Mouse (Mus musculus): ENCODE data around the gene Olfr1202. TPM values are rescaled to one million over a fixed set of nuclear protein-coding genes. Genes with fewer than 3 reads are reported as not detected.

Olfr1202 gene
- 0.12 TPM in 1 of 2 replicates, not detected in the other for polyA plus RNA-seq (2012; ENCODE audit: insufficient read depth, low replicate concordance)

DNA sequence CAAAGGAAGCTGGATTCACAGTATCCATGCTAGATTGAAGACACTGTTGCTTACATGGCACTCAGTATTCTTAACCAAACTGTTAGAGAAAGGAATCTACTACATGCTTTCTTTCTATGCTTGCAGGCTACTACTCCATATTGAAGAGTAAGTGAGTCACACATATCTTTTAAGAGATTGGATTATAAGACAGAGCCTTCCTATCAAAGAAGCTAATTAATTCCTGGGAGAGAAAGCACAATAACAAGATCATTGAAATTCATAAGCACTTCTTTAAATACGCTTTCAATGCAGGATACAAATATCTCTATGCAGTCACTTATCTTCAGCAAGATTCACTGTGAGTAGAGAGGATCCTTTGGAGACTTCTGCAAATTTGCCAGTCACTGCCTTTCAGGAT lies at the start of gene Olfr1202:
Olfr1202 (plus strand) TSS at position 301 of the 400 bp plus-strand sequence.
- H3K27me3 ChIP-seq (replicated peaks) = no peaks in the 10 kb centered on the region
- TF ChIP-seq GATA1 (IDR thresholded peaks at IDR 0.05; ENCODE audit: borderline replicate concordance, low read length) (no peak), FLI1 (IDR thresholded peaks at IDR 0.05; ENCODE audit: low read length) (no peak)
- H3K4me3 ChIP-seq (replicated peaks) = no peak within 1 kb of the TSS
- H3K9me3 ChIP-seq = no peaks in the 10 kb centered on the region
- H3K4me1 ChIP-seq = no peaks in the 10 kb centered on the region
- H3K36me3 ChIP-seq (replicated peaks; ENCODE audit: low read length) = no peaks in the 10 kb centered on the region

DNA sequence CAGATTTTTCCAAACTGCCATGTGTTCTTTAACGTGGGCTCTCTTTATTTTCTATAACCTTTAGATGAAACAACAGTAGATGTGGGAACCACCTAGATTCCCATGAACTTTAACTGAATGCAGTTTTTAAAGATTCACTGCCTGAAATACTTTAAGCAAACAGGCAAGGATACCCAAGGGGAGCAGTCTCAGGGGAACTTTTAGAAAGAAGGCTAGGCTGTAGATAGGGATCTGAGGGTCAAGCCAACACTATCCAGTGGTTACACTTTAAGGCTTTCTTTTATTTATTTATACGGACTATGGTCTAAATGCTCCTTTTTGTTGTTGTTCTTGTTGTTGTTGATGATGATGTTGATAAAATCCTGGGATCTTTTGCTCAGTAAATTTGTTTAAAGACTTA lies 43.9 kb upstream of the Olfr1202 start, which contains the start of gene Olfr1200:
Olfr1200 (minus strand) TSS at position 101 of the 400 bp plus-strand sequence.
- Histone ChIP-seq H3K36me3 (replicated peaks; ENCODE audit: low read length) (no peaks in the 10 kb centered on the region), H3K4me1 (no peaks in the 10 kb centered on the region)
- TF ChIP-seq FLI1 (IDR thresholded peaks at IDR 0.05; ENCODE audit: low read length) (no peak), GATA1 (IDR thresholded peaks at IDR 0.05; ENCODE audit: borderline replicate concordance, low read length) (no peak)

DNA sequence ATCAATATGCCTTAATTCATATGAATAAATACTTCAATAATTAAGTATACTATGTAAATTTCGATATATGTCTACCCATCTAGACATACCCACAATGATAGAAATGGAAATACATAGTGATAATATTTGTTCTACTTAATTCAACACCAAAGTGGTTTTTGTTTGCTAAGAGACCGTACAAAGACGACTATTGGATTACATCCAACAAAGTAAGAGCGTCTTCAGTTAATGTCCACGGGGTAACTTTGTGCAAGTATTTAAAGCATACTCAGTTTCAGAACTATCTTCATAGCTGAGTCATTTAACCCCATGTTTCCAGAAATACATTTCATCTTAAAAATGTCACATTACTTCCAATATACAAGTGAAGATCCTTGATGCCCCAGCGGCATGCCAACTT lies 21.6 kb upstream of the Olfr1202 start, which contains the start of gene Olfr1201:
Olfr1201 (plus strand) TSS at position 301 of the 400 bp plus-strand sequence.
- peaks cover 3% of the 10 kb centered on the region; the same call in 1 of the 2 replicates for H3K9me3 ChIP-seq
- no peaks in the 10 kb centered on the region for H3K27me3 ChIP-seq (replicated peaks)
- no peaks in the 10 kb centered on the region for H3K4me1 ChIP-seq
- no peaks in the 10 kb centered on the region for H3K36me3 ChIP-seq (replicated peaks; ENCODE audit: low read length)
- no peak for TF ChIP-seq GATA1 (IDR thresholded peaks at IDR 0.05; ENCODE audit: borderline replicate concordance, low read length)
- no peak for TF ChIP-seq FLI1 (IDR thresholded peaks at IDR 0.05; ENCODE audit: low read length)
- H3K4me3 ChIP-seq (replicated peaks) = no peak within 1 kb of the TSS

More for the DNA sequence above, 43.9 kb upstream of the Olfr1202 start, which contains the start of gene Olfr1200:
- Histone ChIP-seq H3K4me3 (replicated peaks) (no peak within 1 kb of the TSS), H3K27me3 (replicated peaks) (no peaks in the 10 kb centered on the region), H3K9me3 (peaks cover 4% of the 10 kb centered on the region; the same call in 1 of the 2 replicates)

DNA sequence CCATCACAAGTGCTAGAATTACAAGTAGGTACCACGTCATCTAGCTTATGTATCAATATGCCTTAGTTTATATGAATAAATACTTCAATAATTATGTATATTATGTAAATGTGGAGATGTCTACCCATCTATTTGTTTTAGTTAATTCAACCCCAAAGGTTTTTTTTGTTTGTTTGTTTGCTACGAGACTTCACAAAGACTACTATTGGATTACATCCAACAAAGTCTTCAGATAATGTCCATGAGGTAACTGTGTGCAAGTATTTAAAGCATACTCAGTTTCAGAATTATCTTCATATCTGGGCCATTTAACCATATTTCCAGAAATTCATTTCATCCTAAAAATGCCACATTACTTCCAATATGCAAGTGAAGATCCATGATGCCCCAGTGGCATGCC lies 15.1 kb downstream of the Olfr1202 start, which contains the start of gene Olfr1205:
Olfr1205 (plus strand) TSS at position 301 of the 400 bp plus-strand sequence.
- H3K27me3 ChIP-seq (replicated peaks) = no peaks in the 10 kb centered on the region
- no peaks in the 10 kb centered on the region for H3K4me1 ChIP-seq
- no peaks in the 10 kb centered on the region for H3K9me3 ChIP-seq
- no peak for TF ChIP-seq GATA1 (IDR thresholded peaks at IDR 0.05; ENCODE audit: borderline replicate concordance, low read length)
- TF ChIP-seq FLI1 (IDR thresholded peaks at IDR 0.05; ENCODE audit: low read length) = no peak
- H3K4me3 ChIP-seq (replicated peaks) = no peak within 1 kb of the TSS
- H3K36me3 ChIP-seq (replicated peaks; ENCODE audit: low read length) = no peaks in the 10 kb centered on the region

DNA sequence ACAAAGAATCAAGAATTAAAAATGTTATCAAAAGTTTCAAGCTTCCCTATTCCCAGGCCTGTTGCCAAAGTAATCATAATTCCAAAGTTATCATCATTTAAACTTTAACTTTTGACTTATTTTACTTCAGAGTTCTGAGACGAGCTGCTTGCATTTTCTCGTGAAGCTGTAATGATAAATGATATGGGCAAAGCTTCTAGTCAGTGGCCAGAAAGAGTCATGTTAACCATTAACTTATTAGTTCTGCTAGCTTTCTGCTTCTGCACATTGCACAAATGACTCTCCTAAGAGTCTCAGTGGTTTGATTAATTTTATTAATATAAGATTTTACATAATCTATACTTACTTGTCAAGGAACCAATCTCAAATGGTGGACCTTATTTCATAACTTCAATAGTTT lies 24.2 kb downstream of the Olfr1202 start:
- Histone ChIP-seq H3K4me3 (replicated peaks) (no peak overlapping the region), H3K9me3 (no peaks in the 10 kb centered on the region), H3K4me1 (no peaks in the 10 kb centered on the region), H3K36me3 (replicated peaks; ENCODE audit: low read length) (no peaks in the 10 kb centered on the region), H3K27me3 (replicated peaks) (no peaks in the 10 kb centered on the region)
- TF ChIP-seq GATA1 (IDR thresholded peaks at IDR 0.05; ENCODE audit: borderline replicate concordance, low read length) (no peak), FLI1 (IDR thresholded peaks at IDR 0.05; ENCODE audit: low read length) (no peak)

DNA sequence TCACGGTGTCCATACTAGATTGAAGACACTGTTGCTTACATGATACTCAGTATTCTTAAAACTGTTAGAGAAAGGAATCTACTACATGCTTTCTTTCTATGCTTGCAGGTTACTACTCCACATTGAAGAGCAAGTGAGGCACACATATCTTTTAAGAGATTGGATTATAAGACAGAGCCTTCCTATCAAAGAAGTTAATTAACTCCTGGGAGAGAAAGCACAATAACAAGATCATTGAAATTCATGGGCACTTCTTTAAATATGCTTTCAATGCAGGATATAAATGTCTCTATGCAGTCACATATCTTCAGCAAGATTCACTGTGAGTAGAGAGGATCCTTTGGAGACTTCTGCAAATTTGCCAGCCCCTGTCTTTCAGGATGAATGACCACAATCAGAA lies 34.7 kb downstream of the Olfr1202 start, which contains the start of gene Olfr1204:
Olfr1204 (plus strand) TSS at position 301 of the 400 bp plus-strand sequence.
- Histone ChIP-seq H3K9me3 (no peaks in the 10 kb centered on the region), H3K36me3 (replicated peaks; ENCODE audit: low read length) (no peaks in the 10 kb centered on the region), H3K4me3 (replicated peaks) (no peak within 1 kb of the TSS), H3K27me3 (replicated peaks) (no peaks in the 10 kb centered on the region), H3K4me1 (no peaks in the 10 kb centered on the region)
- TF ChIP-seq GATA1 (IDR thresholded peaks at IDR 0.05; ENCODE audit: borderline replicate concordance, low read length) (no peak), FLI1 (IDR thresholded peaks at IDR 0.05; ENCODE audit: low read length) (no peak)

DNA sequence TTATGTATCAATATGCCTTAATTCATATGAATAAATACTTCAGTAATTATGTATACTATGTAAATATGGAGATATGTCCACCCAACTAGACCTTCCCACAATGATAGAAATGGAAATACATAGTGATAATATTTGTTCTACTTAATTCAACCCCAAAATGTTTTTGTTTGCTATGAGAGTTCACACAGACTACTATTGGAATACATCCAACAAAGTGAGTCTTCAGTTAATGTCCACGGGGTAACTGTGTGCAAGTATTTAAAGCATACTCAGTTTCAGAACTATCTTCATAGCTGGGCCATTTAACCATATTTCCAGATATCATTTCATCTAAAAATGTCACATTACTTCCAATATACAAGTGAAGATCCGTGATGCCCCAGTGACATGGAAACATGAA lies 48.6 kb downstream of the Olfr1202 start, which contains the start of gene Olfr1206:
Olfr1206 (plus strand) TSS at position 301 of the 400 bp plus-strand sequence.
- H3K4me3 ChIP-seq (replicated peaks) = no peak within 1 kb of the TSS
- TF ChIP-seq GATA1 (IDR thresholded peaks at IDR 0.05; ENCODE audit: borderline replicate concordance, low read length) = no peak
- TF ChIP-seq FLI1 (IDR thresholded peaks at IDR 0.05; ENCODE audit: low read length) = no peak
- H3K27me3 ChIP-seq (replicated peaks) = no peaks in the 10 kb centered on the region

More for the DNA sequence above, 48.6 kb downstream of the Olfr1202 start, which contains the start of gene Olfr1206:
- Histone ChIP-seq H3K9me3 (peaks cover 5% of the 10 kb centered on the region; the same call in 1 of the 2 replicates), H3K4me1 (no peaks in the 10 kb centered on the region), H3K36me3 (replicated peaks; ENCODE audit: low read length) (no peaks in the 10 kb centered on the region)

Other genes starting within 250 kb of the Olfr1202 start
- not detected in 2 replicates for gene Olfr1189, start 228.0 kb upstream of the Olfr1202 start, polyA plus RNA-seq (2012; ENCODE audit: insufficient read depth, low replicate concordance)
- gene Olfr1191-ps1, start 174.0 kb upstream of the Olfr1202 start, polyA plus RNA-seq (2012; ENCODE audit: insufficient read depth, low replicate concordance) = not detected in 2 replicates
- not detected in 2 replicates for gene Olfr1192-ps1, start 166.0 kb upstream of the Olfr1202 start, polyA plus RNA-seq (2012; ENCODE audit: insufficient read depth, low replicate concordance)
- not detected in 2 replicates for gene Olfr1193, start 138.9 kb upstream of the Olfr1202 start, polyA plus RNA-seq (2012; ENCODE audit: insufficient read depth, low replicate concordance)
- not detected in 2 replicates for gene Olfr1195, start 125.3 kb upstream of the Olfr1202 start, polyA plus RNA-seq (2012; ENCODE audit: insufficient read depth, low replicate concordance)
- gene Olfr1196, start 109.9 kb upstream of the Olfr1202 start, polyA plus RNA-seq (2012; ENCODE audit: insufficient read depth, low replicate concordance) = not detected in 2 replicates
- gene Olfr1197, start 82.1 kb upstream of the Olfr1202 start, polyA plus RNA-seq (2012; ENCODE audit: insufficient read depth, low replicate concordance) = not detected in 2 replicates
- not detected in 2 replicates for gene Olfr1198, start 63.1 kb upstream of the Olfr1202 start, polyA plus RNA-seq (2012; ENCODE audit: insufficient read depth, low replicate concordance)
- gene Olfr1199, start 54.0 kb upstream of the Olfr1202 start, polyA plus RNA-seq (2012; ENCODE audit: insufficient read depth, low replicate concordance) = not detected in 2 replicates
- not detected in 2 replicates for gene Olfr1200, start 44.0 kb upstream of the Olfr1202 start, polyA plus RNA-seq (2012; ENCODE audit: insufficient read depth, low replicate concordance)
- gene Olfr1201, start 21.5 kb upstream of the Olfr1202 start, polyA plus RNA-seq (2012; ENCODE audit: insufficient read depth, low replicate concordance) = not detected in 2 replicates
- gene Olfr1205, start 15.2 kb downstream of the Olfr1202 start, polyA plus RNA-seq (2012; ENCODE audit: insufficient read depth, low replicate concordance) = not detected in 2 replicates
- gene Olfr1204, start 34.8 kb downstream of the Olfr1202 start, polyA plus RNA-seq (2012; ENCODE audit: insufficient read depth, low replicate concordance) = not detected in 2 replicates
- gene Olfr1206, start 48.7 kb downstream of the Olfr1202 start, polyA plus RNA-seq (2012; ENCODE audit: insufficient read depth, low replicate concordance) = not detected in 2 replicates
- gene Olfr1208, start 87.8 kb downstream of the Olfr1202 start, polyA plus RNA-seq (2012; ENCODE audit: insufficient read depth, low replicate concordance) = not detected in 2 replicates
- gene Olfr1209, start 100.7 kb downstream of the Olfr1202 start, polyA plus RNA-seq (2012; ENCODE audit: insufficient read depth, low replicate concordance) = not detected in 2 replicates
- not detected in 2 replicates for gene Olfr1211, start 123.6 kb downstream of the Olfr1202 start, polyA plus RNA-seq (2012; ENCODE audit: insufficient read depth, low replicate concordance)
- gene Olfr1212, start 139.5 kb downstream of the Olfr1202 start, polyA plus RNA-seq (2012; ENCODE audit: insufficient read depth, low replicate concordance) = not detected in 2 replicates
- gene Gm13762, start 165.8 kb downstream of the Olfr1202 start, polyA plus RNA-seq (2012; ENCODE audit: insufficient read depth, low replicate concordance) = not detected in 2 replicates
- gene Olfr1214, start 178.2 kb downstream of the Olfr1202 start, polyA plus RNA-seq (2012; ENCODE audit: insufficient read depth, low replicate concordance) = not detected in 2 replicates
- gene Olfr1215, start 192.5 kb downstream of the Olfr1202 start, polyA plus RNA-seq (2012; ENCODE audit: insufficient read depth, low replicate concordance) = not detected in 2 replicates
- not detected in 2 replicates for gene Olfr1216, start 203.8 kb downstream of the Olfr1202 start, polyA plus RNA-seq (2012; ENCODE audit: insufficient read depth, low replicate concordance)
- not detected in 2 replicates for gene Olfr1217, start 217.6 kb downstream of the Olfr1202 start, polyA plus RNA-seq (2012; ENCODE audit: insufficient read depth, low replicate concordance)
- not detected in 2 replicates for gene Olfr1218, start 246.7 kb downstream of the Olfr1202 start, polyA plus RNA-seq (2012; ENCODE audit: insufficient read depth, low replicate concordance)